Mouse (Mus musculus) ES-E14 (cell line): ENCODE data around the gene Raly. TPM values are rescaled to one million over a fixed set of nuclear protein-coding genes. Genes with fewer than 3 reads are reported as not detected.

Experiments used
- DNase-seq: peaks from one replicate; pipeline ENCODE4 v3.0.0-alpha.2; 2013; ENCODE audit warnings: low read depth, low spot score
- H3K27ac ChIP-seq: 2 replicates; pipeline ENCODE4 v1.5.1; 2012; ENCODE audit warnings: low read depth, mild to moderate bottlenecking, low read length, moderate library complexity, mixed read lengths; ENCODE audit not compliant: poor library complexity, insufficient read depth, severe bottlenecking
- H3K36me3 ChIP-seq: 2 replicates; pipeline ENCODE4 v1.6.1; 2012; ENCODE audit warnings: mild to moderate bottlenecking, low read length, moderate library complexity, mixed read lengths; ENCODE audit not compliant: control insufficient read depth, poor library complexity, insufficient read depth, severe bottlenecking
- H3K4me1 ChIP-seq, 2 experiments: fragments of 150-350 bp in 1 of 2; sonication (generic) in 1 of 2; 2 replicates each; pipeline ENCODE4 v1.6.1; 2012; ENCODE audit warnings: low read length in 2 of 2, mild to moderate bottlenecking in 1 of 2, mixed read lengths in 1 of 2; ENCODE audit not compliant: control insufficient read depth in 2 of 2, insufficient read depth in 2 of 2, poor library complexity in 1 of 2
- H3K4me3 ChIP-seq, 2 experiments: fragments of 150-350 bp in 1 of 2; sonication (generic) in 1 of 2; 2 replicates each; pipeline ENCODE4 v1.5.1; 2012; ENCODE audit warnings: low read length in 2 of 2, low read depth in 1 of 2, mild to moderate bottlenecking in 1 of 2, mixed read lengths in 1 of 2; ENCODE audit not compliant: insufficient read depth in 1 of 2, poor library complexity in 1 of 2, severe bottlenecking in 1 of 2
- H3K9ac ChIP-seq: 2 replicates; pipeline ENCODE4 v1.6.1; 2012; ENCODE audit warnings: low read depth, mild to moderate bottlenecking, low read length, mixed read lengths; ENCODE audit not compliant: poor library complexity, insufficient read depth, severe bottlenecking
- H3K9me3 ChIP-seq: fragments of 150-350 bp; sonication (generic); 2 replicates; pipeline ENCODE4 v1.6.1; 2012; ENCODE audit warnings: low read depth, mild to moderate bottlenecking, low read length; ENCODE audit not compliant: control insufficient read depth, insufficient read depth
- CHD2 ChIP-seq: IDR thresholded peaks from 2 replicates; pipeline ENCODE4 v1.6.1; 2014; ENCODE audit warnings: mild to moderate bottlenecking, low read depth, low read length, inconsistent platforms
- HCFC1 ChIP-seq: IDR thresholded peaks from 2 replicates; pipeline ENCODE4 v1.6.1; 2012; ENCODE audit warnings: low read length, inconsistent platforms, borderline replicate concordance; ENCODE audit not compliant: insufficient read depth
- MAFK ChIP-seq: IDR thresholded peaks from 2 replicates; pipeline ENCODE4 v1.6.1; 2014; ENCODE audit warnings: mild to moderate bottlenecking, low read depth, low read length, inconsistent platforms; ENCODE audit not compliant: insufficient read depth
- ZC3H11A ChIP-seq: IDR thresholded peaks from 2 replicates; pipeline ENCODE4 v1.6.1; 2012; ENCODE audit warnings: low read depth, mild to moderate bottlenecking, inconsistent platforms, low read length, borderline replicate concordance
- ZNF384 ChIP-seq: IDR thresholded peaks from 2 replicates; pipeline ENCODE4 v1.6.1; 2012; ENCODE audit warnings: low read depth, low read length, inconsistent platforms
- in situ Hi-C, 2 experiments: fragments of 600-800 bp; cut with MboI; formaldehyde crosslinking; loops; one replicate each; pipeline ENCODE4 v1.15.1; 2025; ENCODE audit warnings: low sequenced_read_pairs in 2 of 2, inconsistent platforms in 1 of 2; ENCODE audit not compliant: unreplicated experiment in 2 of 2
- total RNA-seq: library from RNA; depleted of rRNA; stranded (reverse); fragments of 300-350 nt; gene quantifications from 2 replicates; pipeline ENCODE4 v1.2.3, GENCODE M21; 2012

Gene Raly
- total RNA-seq, 1 experiment = 209 TPM

DNA sequence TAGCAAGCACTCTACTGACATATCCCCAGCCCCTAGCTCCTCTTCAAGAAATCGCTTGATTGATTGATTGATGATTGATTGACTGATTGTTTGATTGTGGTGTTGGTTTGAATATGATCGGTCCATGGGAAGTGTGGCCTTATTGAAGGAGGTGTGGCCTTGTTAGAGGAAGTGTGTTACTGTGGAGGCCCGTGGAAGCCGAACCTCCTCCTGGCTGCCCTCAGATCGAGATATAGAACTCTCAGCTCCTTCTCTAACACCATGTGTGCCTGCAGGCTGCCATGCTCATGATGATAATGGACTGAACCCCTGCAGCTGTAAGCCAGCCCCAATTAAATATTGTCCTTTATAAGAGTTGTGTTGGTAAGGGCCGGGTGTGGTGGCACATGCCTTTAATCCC is 23.8 kb upstream of the Raly start:
- H3K9ac ChIP-seq = no peak overlapping the region
- H3K36me3 ChIP-seq = no peaks in the 10 kb centered on the region
- H3K9me3 ChIP-seq = no peaks in the 10 kb centered on the region
- in situ Hi-C loops = no loop called here
- H3K4me3 ChIP-seq = no peak overlapping the region
- no peaks in the 10 kb centered on the region for H3K4me1 ChIP-seq
- no peak overlapping the region for H3K27ac ChIP-seq
- DNase-seq = no peak
- TF ChIP-seq CHD2 = no peak
- no peak for TF ChIP-seq MAFK
- no peak for TF ChIP-seq ZNF384
- no peak for TF ChIP-seq HCFC1
- TF ChIP-seq ZC3H11A = no peak

DNA sequence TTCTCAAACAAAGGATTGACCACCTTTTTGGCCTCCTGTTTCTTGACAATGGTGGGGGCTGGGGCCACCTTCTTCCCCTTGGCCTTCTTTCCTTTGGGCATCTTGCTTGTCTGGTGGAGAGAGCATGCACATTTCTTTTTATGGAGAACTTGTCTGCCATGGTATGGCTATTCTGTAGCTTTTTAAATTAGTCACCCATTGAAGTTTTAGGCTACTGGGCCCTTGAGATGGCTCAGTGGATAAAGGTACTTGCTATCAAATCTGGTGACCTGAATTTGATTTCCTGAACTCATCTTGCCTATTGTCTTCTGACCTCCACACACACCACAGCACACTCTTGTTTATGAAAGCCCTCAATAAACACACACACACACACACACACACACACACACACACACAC is 21.0 kb upstream of the Raly start, which contains the start of gene Gm14214:
Gene Gm14214, minus strand, starts transcription at position 101 of the 400 bp plus-strand sequence.
- Histone ChIP-seq H3K4me3 (no peak within 1 kb of the TSS), H3K9ac (no peak within 1 kb of the TSS), H3K4me1 (no peaks in the 10 kb centered on the region), H3K9me3 (no peaks in the 10 kb centered on the region), H3K27ac (no peak within 1 kb of the TSS), H3K36me3 (no peaks in the 10 kb centered on the region)
- TF ChIP-seq HCFC1 (no peak), MAFK (no peak), CHD2 (no peak), ZC3H11A (no peak), ZNF384 (no peak)
- DNase-seq = no peak
- in situ Hi-C loops = no loop called here

DNA sequence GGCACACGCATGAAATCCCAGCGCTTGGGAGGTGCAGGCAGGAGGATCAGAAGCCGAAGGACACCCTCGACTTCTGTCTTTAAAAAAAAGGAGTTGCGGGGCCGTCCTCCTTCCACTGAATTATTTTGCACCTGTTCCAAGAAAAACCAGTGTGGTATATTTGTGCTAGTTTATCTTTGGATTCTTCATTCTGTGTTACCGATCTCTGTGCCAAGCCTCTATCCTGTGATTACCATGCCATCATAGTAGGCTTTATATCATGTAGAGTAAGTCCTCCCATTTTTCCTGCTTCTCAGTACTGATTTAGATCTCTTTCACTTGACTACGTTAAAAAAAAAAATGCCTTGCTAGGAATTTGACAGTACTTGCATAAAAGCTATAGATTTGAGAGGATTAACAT is 19.3 kb upstream of the Raly start:
- in situ Hi-C loops = no loop called here
- DNase-seq = no peak

DNA sequence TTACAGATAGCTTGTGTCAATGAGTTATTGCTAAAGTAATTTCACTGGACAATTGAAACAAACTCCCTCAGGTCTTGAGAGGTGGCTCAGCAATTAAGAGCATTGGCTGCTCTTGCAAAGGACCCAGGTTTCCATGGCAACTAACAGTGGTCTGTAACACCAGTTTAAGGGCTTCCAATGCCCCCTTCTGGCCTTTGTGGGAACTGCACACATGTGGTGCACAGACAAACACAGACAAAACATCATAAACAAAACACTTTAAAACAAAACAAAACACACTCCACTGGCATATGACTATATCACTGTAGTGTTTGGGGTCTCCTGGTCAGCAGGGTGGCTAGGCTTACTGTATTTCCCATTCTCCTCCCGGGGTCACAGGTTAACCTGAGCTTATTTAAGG is 16.9 kb upstream of the Raly start:
- Histone ChIP-seq H3K9ac (no peak overlapping the region), H3K4me1 (no peaks in the 10 kb centered on the region), H3K9me3 (no peaks in the 10 kb centered on the region), H3K27ac (no peak overlapping the region), H3K4me3 (no peak overlapping the region), H3K36me3 (no peaks in the 10 kb centered on the region)
- peak; percentile 65 for DNase-seq
- TF ChIP-seq MAFK (no peak), ZNF384 (no peak), HCFC1 (no peak), ZC3H11A (no peak), CHD2 (no peak)
- in situ Hi-C loops = no loop called here

More for the DNA sequence above, 19.3 kb upstream of the Raly start:
- no peaks in the 10 kb centered on the region for H3K36me3 ChIP-seq
- H3K27ac ChIP-seq = no peak overlapping the region
- H3K9me3 ChIP-seq = no peaks in the 10 kb centered on the region
- no peak for TF ChIP-seq MAFK
- TF ChIP-seq ZNF384 = no peak
- no peak for TF ChIP-seq ZC3H11A
- no peak for TF ChIP-seq HCFC1
- TF ChIP-seq CHD2 = no peak
- no peak overlapping the region for H3K4me3 ChIP-seq
- no peaks in the 10 kb centered on the region for H3K4me1 ChIP-seq
- no peak overlapping the region for H3K9ac ChIP-seq

DNA sequence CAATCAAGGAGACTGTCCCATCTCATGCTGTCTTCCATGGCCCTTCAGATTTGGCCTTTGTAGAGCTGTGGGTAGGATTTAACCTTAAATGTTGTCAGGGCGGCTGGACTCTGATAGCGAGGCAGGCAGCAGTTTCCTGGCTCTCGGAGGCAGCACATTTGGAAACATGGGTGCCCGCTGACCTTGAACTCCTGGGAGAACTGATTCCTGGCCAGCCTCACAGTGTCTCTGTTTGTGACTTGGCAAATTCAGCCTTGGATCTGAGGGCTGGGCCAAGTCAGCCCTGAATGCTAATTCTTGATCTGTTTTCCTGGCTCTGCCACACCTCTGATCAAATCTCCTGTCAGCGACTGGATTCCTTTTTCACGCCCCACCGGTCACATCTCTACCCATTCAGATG is 14.4 kb upstream of the Raly start:
- Histone ChIP-seq H3K9ac (no peak overlapping the region), H3K36me3 (no peaks in the 10 kb centered on the region), H3K27ac (no peak overlapping the region), H3K9me3 (no peaks in the 10 kb centered on the region), H3K4me1 (no peaks in the 10 kb centered on the region), H3K4me3 (no peak overlapping the region)
- TF ChIP-seq MAFK = no peak
- TF ChIP-seq CHD2 = no peak
- TF ChIP-seq HCFC1 = no peak
- no peak for TF ChIP-seq ZNF384
- no peak for TF ChIP-seq ZC3H11A
- in situ Hi-C loops = no loop called here
- DNase-seq = no peak
